Mouse (Mus musculus): ENCODE data around the gene Dlgap1.

Dlgap1 gene

DNA sequence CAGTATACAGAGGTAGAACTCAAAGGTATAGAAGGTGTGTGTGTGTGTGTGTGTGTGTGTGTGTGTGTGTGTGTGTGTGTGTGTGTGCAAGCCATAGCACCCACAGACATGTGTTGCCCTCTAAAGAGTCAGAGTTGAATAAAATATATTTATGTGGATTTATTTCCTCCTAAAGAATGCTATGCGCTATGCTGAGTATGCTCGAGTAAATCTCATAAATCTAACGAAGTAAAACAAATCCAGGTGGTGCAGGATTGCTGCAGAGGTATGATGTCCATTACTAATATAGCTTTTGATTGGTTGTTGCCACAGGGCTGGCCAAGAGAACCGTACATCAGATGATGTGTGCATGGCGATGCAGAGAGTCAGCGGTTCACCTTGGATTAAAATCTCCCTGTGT is 222.4 kb downstream of the Dlgap1 start:
- no peak for DNase-seq

DNA sequence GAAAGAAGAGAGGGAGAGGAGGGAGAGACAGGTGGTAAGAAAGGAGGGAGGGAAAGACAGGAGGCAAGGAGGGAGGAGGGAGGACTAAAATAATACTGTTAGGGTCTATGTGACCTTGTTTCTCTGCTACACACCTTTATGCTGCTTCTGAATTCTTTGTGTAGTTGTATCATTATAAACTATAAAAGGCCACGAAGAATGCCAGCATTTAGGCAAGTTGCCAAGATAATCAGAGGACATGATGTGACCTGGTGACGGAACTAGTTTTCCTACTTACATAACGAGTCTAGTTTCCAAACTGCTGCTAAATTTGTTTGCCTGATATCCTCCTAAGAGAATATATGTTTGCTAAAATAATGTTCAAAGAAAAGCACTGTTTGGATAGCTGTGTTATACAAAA is 254.0 kb downstream of the Dlgap1 start:
- DNase-seq, result no peak

DNA sequence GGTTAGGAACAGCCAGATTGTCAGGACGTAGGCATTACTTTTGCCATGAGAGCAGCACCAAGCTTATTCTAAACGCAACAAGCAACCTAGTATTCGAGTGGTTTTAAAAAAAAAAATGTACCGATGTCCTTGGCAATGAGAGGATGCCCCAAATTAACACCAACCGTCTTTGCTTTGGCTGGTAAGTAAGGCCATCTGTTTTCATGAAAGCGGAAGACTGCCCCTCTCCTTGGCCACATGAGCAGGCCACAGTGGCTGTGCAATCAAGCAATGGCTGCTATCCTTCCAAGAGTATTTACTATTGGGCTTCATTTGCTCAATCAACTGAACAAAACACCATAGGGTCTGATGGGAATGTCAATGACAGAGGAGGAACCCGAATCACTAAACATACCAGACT is 278.5 kb downstream of the Dlgap1 start:
- DNase-seq, result no peak

DNA sequence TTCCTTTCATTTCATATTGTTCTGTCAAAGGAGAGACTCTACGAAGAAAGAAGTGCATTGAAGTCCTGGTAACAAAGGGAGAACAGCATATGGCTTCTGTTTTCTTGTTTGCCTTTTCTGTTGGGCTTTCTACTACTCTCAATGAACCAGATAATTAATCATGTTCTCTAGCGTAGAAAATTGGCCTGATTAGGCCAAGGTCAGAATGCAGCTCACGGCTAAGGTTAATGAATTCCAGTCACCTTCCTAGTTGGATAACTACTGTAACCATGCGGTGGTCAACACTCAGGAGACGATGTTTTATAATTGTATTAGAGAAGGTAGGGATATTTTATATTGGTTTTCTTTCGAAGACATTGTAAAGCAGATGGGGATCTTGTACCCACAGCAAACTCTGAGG is 279.4 kb downstream of the Dlgap1 start:
- DNase-seq, result no peak

DNA sequence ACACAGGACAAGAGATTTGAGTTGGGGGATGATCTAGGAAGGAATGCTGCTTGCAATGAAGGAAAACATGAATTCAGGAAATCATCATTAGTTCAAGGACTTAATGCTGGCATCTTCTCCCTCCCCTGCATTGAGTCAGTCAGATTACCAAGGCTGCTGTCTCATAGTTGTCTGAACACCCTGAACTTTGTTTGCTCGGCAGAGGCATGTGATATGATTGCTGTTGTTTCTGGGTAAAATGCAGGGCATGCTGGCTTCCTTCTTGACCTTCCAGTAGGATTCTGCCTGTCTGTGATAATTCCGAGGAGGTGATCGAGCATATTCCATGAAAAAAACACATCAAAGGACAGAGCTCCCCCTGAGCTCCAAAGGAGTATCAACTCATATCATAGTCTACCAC is 283.6 kb downstream of the Dlgap1 start:
- DNase-seq, result no peak

DNA sequence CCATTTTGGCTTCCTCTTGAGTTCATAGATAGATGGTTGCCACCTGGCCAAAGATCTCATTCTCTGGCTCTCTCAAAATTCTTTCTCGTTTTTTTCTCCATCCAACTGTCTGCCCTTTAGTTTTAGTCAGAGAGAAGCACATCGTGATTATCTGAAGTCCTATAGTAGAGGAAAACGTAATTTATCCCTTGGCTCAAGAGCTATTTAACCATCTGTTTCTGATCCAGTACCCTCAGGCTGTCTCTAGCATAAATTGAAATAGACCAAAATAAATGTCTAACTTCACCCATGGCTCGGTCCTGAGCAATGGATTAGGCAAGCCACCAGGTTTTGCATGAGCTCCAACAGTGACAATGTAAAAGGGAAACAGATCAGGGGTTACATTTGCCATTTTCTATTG is 287.5 kb downstream of the Dlgap1 start:
- no peak for DNase-seq

DNA sequence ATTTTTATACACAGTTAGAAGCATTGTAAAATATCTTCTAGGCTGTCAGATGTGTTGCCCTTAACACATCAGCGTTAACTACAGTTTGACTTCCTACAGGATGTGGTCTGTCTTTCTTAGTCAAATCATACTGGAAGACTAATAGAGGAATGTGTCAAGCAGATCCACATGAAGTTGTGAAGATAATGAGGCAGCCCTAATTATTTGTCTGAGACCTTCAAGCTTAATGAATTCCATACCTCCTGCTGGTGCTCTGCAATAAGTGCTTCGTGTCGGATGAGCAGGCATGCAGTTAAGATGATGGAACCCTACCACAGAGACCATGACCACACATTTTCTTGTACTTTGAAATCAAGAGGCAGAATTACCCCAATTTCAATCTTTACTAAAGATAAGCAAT is 294.3 kb downstream of the Dlgap1 start:
- no peak for DNase-seq

DNA sequence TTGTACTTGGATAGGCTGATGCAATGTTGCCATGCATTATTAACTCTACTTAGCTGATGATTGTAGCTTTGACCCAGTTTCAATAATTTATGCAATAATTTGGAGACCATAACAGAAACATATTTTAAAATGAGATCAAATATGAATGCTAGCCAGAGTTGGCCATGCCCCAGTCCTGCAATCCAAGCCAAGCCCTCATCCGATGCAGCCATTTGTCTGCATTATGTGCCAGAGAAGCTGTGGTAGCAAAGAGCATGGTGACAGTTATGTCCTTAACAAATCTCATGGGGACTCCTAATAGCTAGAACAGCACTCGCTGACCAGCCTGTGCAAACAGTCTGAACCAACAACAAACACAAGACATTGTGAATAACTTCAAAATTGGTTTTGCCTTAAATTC is 303.3 kb downstream of the Dlgap1 start:
- no peak for DNase-seq

DNA sequence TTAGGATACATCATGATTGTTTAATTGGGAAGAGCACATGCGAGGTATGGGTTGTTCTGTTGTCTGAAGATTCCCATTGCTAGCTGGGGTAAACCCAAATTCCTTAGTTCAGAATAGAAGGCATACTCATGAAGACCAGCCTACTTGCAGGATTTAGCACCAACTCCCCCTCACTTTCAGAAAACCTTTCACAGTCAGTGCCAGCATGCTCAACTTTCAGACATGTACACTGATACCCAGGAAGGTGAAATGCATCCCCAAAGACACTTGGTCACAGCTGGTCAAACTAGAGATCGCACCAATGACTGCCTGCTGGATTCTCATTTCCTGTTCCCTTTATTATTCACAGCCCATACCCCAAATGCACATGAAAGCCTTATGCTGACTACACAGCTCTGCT is 318.8 kb downstream of the Dlgap1 start:
- DNase-seq, result no peak

DNA sequence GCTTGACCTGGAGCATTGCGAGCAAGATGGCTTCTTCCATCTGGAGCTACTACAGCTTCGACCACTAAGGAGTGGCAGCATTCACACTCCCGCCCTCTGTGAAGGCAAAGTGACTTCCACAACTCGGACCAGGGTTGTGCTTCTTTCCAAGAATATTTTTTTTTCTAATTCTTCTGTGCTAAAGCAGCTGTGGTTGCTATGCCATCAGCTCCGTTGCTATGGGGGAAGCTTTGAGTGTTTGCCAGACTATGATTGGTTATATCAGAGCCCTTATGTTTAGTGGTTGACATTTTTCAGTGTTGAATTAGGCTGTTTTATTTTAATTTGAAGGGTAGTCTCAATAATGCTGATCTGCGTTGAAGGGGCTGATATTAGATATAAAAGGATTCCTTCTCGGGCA is 325.2 kb downstream of the Dlgap1 start:
- DNase-seq, result no peak

DNA sequence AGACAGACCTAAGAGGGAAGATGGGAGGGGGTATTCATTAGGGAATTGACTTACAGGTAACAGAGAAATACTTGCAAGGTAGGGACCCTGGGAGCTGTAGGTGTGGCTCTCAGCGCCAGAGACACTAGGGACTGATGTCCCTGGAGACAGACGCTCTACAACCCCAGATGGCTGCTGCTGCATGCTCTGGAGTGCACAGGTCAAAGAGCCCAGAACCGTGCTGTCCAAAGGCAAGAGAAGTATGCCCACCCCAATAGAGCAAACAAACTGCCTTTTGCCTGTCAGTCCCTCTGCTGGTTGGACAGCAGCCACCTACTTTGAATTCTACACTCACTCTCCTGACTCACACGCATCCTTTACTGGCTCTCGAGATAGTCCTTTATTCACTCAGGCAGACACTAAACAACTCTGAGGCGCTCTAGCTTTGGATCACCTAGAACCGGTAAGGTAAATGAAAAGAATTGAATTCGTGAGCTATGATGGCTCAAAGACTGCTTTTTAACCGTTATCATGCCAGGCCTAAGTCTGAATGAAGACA is 333.1 kb downstream of the Dlgap1 start:
- no peak for DNase-seq

DNA sequence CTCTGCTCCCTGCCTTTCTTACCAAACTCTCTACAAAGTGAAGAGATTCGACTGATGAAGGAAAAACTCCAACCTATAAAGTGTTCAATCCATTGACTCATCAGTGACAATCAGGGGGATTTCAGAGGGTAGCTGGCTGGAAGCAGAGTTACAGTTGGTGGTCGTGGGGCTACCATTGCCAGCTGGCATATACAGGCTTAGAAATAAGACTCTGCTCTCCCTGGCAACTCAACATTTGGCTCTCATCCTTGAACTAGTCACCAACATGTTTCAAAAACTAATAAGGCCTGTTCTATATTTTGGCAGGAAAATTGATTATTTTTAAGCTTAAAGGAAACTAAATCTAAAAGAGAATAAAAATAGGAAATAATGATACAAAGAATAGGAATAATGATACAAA is 333.8 kb downstream of the Dlgap1 start:
- DNase-seq, result no peak

DNA sequence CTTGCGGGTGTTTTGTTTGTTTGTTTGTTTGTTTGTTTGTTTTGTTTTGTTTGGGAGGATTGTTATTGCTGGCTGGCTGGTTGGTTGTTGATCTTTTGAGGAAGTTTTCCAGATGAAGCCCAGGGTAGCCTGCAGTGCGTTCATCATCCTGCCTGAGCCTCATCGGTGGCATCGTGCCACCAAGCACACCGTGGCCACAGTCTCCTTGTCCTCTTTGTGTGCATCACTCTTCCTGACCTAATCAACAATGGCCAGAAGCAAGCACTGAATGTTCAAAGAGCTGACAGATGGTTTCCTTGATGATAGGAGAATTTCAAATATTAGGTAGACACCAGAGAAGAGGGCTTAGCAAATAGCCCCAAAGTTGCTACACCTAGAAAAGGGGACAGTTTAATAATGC is 336.1 kb downstream of the Dlgap1 start:
- no peak for DNase-seq

DNA sequence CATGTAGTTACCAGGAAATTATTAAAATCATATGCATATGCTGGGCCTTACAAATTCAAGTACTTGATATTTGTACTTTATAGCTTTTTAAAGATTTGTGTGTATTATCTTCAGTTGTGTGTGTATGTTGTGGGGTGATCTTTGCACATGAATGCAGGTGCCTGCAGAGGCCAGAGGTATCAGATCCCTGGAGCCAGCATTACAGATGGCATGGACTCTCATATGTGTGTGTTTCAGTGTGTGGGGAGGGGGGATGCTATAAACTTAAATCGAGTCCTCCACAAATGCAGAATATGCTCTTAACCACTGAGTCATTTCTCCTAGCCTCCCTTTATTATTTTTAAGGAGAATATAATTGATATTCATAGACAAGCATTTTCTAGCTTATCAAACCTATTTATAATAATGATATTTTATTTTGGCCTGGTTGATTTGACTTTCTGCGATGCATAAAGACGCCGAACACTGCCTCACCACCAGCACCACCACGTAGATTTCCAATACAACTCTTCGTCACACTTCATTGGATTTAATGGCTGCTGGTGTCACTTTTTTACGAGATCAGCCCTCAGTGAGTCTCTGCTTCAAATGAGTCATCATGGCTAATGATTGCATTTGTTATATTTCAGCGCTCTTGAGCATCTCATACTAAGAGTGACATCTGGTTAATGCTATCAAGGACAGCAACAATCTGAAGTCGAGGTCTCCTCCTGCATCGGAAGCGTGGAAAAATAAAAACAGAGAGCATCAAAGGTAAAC is 338.7 kb downstream of the Dlgap1 start:
- no peak for DNase-seq

DNA sequence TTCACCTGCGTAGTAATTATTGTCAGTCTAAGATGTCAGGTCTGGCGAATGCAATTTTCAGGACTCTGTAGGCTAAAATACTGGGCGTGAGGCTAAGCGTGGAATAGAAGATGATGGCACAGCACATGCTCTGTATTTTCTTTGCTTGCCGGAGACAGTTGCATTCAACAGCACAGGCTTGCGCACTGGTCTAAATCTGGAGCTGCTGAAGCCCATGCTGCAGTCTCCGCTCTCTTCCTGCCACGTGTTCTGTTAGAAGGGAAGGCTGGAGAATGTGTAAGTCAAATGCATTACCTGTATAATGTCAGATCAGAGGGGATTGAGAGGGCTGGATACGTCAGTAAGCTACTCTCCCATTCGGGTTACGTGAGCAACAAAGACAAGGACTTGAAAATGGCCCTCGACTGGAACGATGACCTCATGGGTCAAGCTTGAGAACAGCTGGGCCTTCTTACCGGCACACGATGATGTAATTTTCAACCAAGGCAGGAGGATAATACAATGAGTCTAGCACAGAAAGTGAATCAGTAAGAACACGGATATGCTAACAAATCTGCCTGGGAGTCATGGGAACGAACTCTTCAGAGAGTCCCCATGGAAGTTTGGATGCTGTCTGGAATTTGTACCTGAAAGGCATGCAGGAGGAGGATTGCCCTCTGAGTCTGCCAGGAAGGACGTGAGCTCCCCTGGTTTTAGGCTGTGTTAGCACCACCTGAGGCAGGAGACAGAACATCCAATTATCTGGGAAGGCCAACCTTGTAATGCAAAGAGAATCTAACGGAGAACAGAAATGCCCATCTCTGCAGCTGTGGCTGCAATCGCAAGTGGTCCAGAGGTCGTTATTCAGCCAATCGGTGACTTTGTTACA is 339.7 kb downstream of the Dlgap1 start:
- peak in 1 of 2 experiments; percentile 1 for DNase-seq

DNA sequence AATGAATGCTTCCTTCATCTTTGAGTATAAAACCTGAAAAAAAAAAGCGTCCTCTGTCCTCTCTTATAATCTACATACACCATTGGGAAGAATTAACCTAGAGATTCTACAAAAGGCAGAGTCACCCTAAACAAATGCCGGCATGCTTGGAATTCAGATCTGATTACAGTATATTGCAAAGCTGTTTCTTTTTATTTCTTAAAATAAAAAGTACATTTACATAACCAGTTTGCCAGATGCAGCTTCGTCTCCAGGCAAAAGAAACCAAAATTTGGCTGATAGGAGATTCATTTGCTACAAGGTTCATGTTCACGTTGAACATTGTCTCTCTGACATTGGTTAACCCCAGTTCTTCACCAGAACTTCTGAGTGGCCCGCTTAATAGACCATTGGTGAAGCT is 347.5 kb downstream of the Dlgap1 start:
- DNase-seq, result no peak

DNA sequence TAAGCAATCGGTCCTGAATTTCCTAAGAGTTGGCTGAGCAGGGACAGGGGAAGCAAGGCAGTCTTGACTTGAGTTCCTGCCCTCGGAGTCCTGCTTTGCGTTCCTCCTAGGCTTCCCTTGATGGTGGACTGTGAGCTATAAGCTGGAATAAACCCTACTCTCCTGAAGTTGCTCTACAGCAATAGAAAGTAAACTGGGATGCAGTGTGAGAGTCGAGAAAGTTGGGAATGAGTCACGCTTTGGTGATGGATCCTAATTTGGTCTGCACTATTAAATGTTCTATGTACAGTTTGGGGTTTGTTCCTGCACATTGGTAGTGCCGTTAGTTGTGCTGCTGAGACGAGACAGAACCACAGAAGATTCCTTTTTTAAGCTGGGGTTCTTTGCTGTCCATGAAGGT is 348.9 kb downstream of the Dlgap1 start:
- DNase-seq, result no peak

DNA sequence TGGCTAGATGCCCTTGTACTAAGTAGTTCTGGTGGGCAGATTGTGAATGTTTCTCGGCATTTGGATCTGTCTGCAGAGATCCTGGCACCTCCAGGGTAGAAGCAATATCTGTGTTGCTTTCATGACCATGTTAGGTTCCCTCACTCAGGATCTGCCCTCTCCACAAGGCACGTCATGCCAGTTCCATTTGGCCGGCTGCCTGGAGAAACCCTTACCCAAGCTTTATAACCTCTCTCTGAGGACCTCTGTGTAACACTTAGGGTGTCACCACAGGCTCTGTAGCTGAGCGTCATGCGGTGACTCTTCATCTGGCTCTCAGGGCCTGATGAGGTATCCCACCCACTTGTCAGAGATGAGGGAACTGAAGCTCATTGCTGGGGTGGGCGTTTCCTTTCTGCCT is 353.1 kb downstream of the Dlgap1 start:
- no peak for DNase-seq

DNA sequence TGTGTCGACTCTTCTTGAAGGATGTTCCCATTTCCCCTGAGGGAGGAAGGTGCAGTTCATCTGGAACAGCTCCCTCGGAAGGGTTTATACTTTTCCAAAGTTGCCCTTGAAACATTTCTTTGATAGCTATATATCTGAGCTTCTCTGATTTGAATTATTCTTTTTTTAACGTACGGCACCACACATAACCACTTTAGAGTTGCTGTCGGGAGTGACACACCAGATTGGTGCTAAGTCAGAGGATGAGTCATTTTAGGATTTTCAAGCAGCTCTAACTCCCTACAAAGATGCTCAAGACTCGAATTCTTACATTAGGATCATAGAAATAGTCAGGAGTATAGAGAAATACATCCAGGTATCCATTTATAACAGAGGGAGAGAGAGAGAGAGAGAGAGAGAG is 364.6 kb downstream of the Dlgap1 start:
- no peak for DNase-seq

DNA sequence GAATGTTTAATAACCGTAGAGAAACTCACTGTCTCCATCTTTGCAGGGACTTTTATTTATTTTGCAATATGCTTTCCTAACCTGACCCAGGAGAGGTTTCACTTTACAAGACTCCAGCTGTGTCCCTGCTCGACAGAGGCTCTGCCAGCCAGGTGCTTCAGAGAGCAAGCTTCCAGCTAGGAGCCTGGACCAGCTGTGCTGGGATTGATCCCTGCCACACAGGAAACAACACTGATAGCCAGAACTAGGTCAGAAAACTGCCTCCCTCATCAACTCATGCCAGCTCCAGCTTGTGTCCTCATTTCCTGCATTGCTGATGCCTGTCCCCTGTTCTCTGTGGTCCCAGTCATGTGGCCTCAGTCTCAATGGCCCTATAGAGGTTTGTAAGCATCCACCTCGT is 365.3 kb downstream of the Dlgap1 start:
- no peak for DNase-seq

DNA sequence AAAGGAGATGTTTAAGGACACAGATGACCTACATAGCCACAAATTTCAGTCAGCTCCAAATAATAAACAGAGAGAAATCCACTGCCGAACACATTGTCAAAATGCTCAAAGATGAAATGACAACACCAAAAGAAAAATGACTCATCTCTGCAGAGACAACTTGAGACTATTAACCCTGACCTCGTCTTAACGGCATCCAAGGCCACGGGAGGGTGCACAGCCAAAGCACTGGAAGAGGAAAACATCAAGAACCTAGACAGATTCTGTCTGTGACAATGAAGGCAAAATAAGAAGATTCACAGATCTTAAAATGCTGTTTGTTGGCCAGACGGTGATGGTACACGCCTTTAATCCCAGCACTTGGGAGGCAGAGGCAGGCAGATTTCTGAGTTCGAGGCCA is 370.9 kb downstream of the Dlgap1 start:
- DNase-seq, result no peak

DNA sequence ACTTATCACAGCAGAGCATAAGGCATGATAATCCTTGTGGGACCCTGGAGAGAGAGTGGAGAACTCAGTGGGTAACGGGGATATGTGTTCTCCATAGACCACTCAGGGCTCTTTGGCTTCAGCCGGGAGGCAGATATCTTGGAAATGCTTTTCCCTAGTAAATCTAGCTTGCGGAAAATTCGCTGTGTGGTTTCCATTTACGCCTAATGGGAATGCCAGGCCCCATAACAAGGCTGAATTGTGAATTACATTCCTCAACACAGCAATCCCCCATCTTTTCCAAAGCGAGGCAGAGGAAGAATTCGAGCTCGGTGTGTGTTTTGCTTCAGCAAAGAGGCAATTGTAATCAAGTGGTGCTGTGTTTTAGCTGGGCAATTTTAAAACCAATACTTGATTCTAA is 372.4 kb downstream of the Dlgap1 start:
- DNase-seq, result no peak

DNA sequence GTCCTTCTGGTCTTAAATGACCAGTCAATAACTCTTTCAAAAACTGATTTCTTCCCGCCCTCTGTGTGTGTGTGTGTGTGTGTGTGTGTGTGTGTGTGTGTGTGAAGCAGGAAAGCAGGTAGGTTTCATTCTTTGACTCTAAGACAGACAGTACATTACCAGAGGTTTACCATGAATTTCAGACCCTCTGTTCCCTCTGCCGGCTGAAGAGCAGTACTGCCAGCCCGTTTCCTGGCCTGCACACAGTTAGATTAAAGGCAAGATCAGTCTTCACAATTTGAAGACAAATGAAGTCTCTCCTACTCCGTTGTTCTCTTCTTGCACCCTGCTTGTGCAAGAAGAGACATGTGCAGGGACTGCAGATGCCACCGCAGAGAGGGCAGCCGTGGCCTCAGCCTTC is 373.0 kb downstream of the Dlgap1 start:
- DNase-seq, result peak; percentile 25 to 29

DNA sequence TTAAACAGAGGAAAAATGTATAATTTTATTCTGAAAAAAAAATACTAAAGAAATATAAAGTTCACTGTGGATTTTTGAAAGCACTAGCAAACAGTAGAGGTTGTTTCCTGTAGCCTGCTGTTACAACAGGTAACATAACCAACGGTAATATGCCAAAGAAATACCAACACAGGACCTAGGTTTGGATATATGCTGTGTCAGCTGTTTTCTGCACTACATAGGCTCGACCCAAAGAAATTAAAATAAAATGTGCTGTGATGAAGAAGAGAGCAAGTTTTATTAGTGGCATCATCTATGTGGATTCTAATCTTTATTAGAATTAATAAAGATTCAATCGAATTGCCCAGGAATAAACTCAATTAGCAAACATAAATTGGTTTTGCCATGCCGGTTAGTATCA is 378.5 kb downstream of the Dlgap1 start:
- no peak for DNase-seq

All from kidney, postnatal 4 days (tissue).